Mouse (Mus musculus) embryonic facial prominence, embryonic 12.5 days (tissue): ENCODE measurements around the gene Tor3a. TPM values are rescaled to one million over a fixed set of nuclear protein-coding genes. Genes with fewer than 3 reads are reported as not detected.
A peak's percentile ranks its signal among the peaks of the same experiment; 100 is the strongest.

Experiments
- ATAC-seq: fragments of 200-750 bp; cut with Nextera tagmentation; 2 replicates; pipeline ENCODE4 v1.8.0; 2017; ENCODE audit not compliant: insufficient number of reproducible peaks, insufficient read depth, low FRiP score, low TSS enrichment
- H3K27ac ChIP-seq: fragments of 300-500 bp; sonication (generic); 2 replicates; pipeline ENCODE4 v1.5.1; 2016; ENCODE audit warnings: mild to moderate bottlenecking
- H3K27me3 ChIP-seq: fragments of 300-500 bp; sonication (generic); 2 replicates; pipeline ENCODE4 v1.6.1; 2016; ENCODE audit warnings: mild to moderate bottlenecking, moderate library complexity
- H3K36me3 ChIP-seq: fragments of 300-500 bp; sonication (generic); 2 replicates; pipeline ENCODE4 v1.6.1; 2016; ENCODE audit warnings: mild to moderate bottlenecking
- H3K4me1 ChIP-seq: fragments of 300-500 bp; sonication (generic); 2 replicates; pipeline ENCODE4 v1.6.1; 2016
- H3K4me2 ChIP-seq: fragments of 300-500 bp; sonication (generic); replicated peaks from 2 replicates; pipeline ENCODE4 v1.6.1; 2016; ENCODE audit warnings: mild to moderate bottlenecking, moderate library complexity
- H3K4me3 ChIP-seq: fragments of 300-500 bp; sonication (generic); 2 replicates; pipeline ENCODE4 v1.5.1; 2016; ENCODE audit warnings: mild to moderate bottlenecking
- H3K9ac ChIP-seq: fragments of 300-500 bp; sonication (generic); 2 replicates; pipeline ENCODE4 v1.6.1; 2016; ENCODE audit warnings: mild to moderate bottlenecking, moderate library complexity
- H3K9me3 ChIP-seq: fragments of 300-500 bp; sonication (generic); 2 replicates; pipeline ENCODE4 v1.6.1; 2016; ENCODE audit warnings: mild to moderate bottlenecking, moderate library complexity
- WGBS: fragments of 180-500 bp; shearing (Covaris S2); methylation state at CpG from one replicate; pipeline ENCODE4 v1.1.7; 2016; 5-methylcytosine and 5-hydroxymethylcytosine counted together
- polyA plus RNA-seq: library from polyadenylated mRNA; unstranded; fragments of >200 nt; fragmentation: Nextera tagmentation; extraction: Ambion mirVana; gene quantifications from 2 replicates; pipeline ENCODE4 v1.2.1, GENCODE M21; 2016

Gene Tor3a
- 4.2 and 5.2 TPM in 2 replicates for polyA plus RNA-seq

GRCm38 (mm10) chr1:156674195-156675000 lies at the start of gene Tor3a:
Tor3a (minus strand) TSS chr1:156674356.
- Histone ChIP-seq H3K9ac (peak within 1 kb of the TSS; percentile 59), H3K9me3 (no peaks in the 10 kb centered on the region), H3K27ac (no peak within 1 kb of the TSS), H3K27me3 (peaks cover 6% of the 10 kb centered on the region; the same call in 1 of the 2 replicates), H3K4me3 (peak within 1 kb of the TSS; percentile 55), H3K4me2 (peak within 1 kb of the TSS; percentile 99), H3K4me1 (peaks cover 10% of the 10 kb centered on the region; the same call in 1 of the 2 replicates), H3K36me3 (peaks cover under 1% of the 10 kb centered on the region; the same call in 1 of the 2 replicates)
- WGBS = 7% methylated on average over 37 of the region's 37 CpGs
- ATAC-seq = 0 out of 2 replicates have a peak, but pooled peaks have one; percentile 43

- Histone ChIP-seq H3K36me3 (no peaks in the 10 kb centered on the region), H3K4me2 (no peak overlapping the region), H3K4me1 (no peaks in the 10 kb centered on the region; the same call in 1 of the 2 replicates), H3K9ac (no peak overlapping the region), H3K4me3 (no peak overlapping the region), H3K9me3 (no peaks in the 10 kb centered on the region), H3K27me3 (no peaks in the 10 kb centered on the region), H3K27ac (no peak overlapping the region)
- no peak for ATAC-seq
- 38% methylated on average over 6 of the region's 6 CpGs for WGBS
These were observed 47.9 kb upstream of the Tor3a start for GRCm38 (mm10) chr1:156722089-156722488.

GRCm38 (mm10) chr1:156720046-156720445 lies 45.9 kb upstream of the Tor3a start:
- no peaks in the 10 kb centered on the region; the same call in 1 of the 2 replicates for H3K4me1 ChIP-seq
- peak overlapping the region; percentile 63; the same call in 1 of the 2 replicates for H3K4me2 ChIP-seq
- H3K36me3 ChIP-seq = no peaks in the 10 kb centered on the region
- H3K9me3 ChIP-seq = no peaks in the 10 kb centered on the region
- H3K9ac ChIP-seq = no peak overlapping the region
- H3K27me3 ChIP-seq = no peaks in the 10 kb centered on the region
- ATAC-seq = no peak
- WGBS = 56% methylated on average over 4 of the region's 4 CpGs
- no peak overlapping the region for H3K4me3 ChIP-seq
- no peak overlapping the region for H3K27ac ChIP-seq

GRCm38 (mm10) chr1:156718950-156719805 lies 45.0 kb upstream of the Tor3a start, which contains the start of gene Fam20b:
Fam20b (minus strand) TSS chr1:156719086.
- Histone ChIP-seq H3K27me3 (no peaks in the 10 kb centered on the region), H3K4me2 (peak within 1 kb of the TSS; percentile 63), H3K27ac (peak within 1 kb of the TSS; percentile 89), H3K9ac (peak within 1 kb of the TSS; percentile 82), H3K36me3 (no peaks in the 10 kb centered on the region), H3K9me3 (no peaks in the 10 kb centered on the region), H3K4me3 (peak within 1 kb of the TSS; percentile 87), H3K4me1 (no peaks in the 10 kb centered on the region; the same call in 1 of the 2 replicates)
- under 1% methylated on average over 43 of the region's 47 CpGs for WGBS
- ATAC-seq = peak; percentile 96

GRCm38 (mm10) chr1:156718286-156718949 lies 44.3 kb upstream of the Tor3a start:
- Histone ChIP-seq H3K9ac (peak overlapping the region; percentile 82), H3K4me3 (peak overlapping the region; percentile 87), H3K27ac (peak overlapping the region; percentile 89), H3K4me1 (no peaks in the 10 kb centered on the region; the same call in 1 of the 2 replicates), H3K36me3 (no peaks in the 10 kb centered on the region), H3K9me3 (no peaks in the 10 kb centered on the region), H3K27me3 (no peaks in the 10 kb centered on the region), H3K4me2 (peak overlapping the region; percentile 63)
- WGBS = under 1% methylated on average over 54 of the region's 73 CpGs
- peak; percentile 81 for ATAC-seq

GRCm38 (mm10) chr1:156717751-156718285 lies 43.7 kb upstream of the Tor3a start:
- Histone ChIP-seq H3K9me3 (no peaks in the 10 kb centered on the region), H3K36me3 (no peaks in the 10 kb centered on the region), H3K4me3 (peak overlapping the region; percentile 87), H3K27me3 (no peaks in the 10 kb centered on the region), H3K4me1 (no peaks in the 10 kb centered on the region; the same call in 1 of the 2 replicates), H3K9ac (peak overlapping the region; percentile 82), H3K27ac (no peak overlapping the region), H3K4me2 (peak overlapping the region; percentile 63)
- 15% methylated on average over 13 of the region's 13 CpGs for WGBS
- ATAC-seq = no peak

- Histone ChIP-seq H3K9ac (no peak overlapping the region), H3K9me3 (no peaks in the 10 kb centered on the region), H3K36me3 (no peaks in the 10 kb centered on the region)
These were observed 42.5 kb upstream of the Tor3a start for GRCm38 (mm10) chr1:156716681-156717080.

GRCm38 (mm10) chr1:156710472-156711098 lies 36.4 kb upstream of the Tor3a start:
- 67% methylated on average over 10 of the region's 10 CpGs for WGBS
- Histone ChIP-seq H3K9ac (no peak overlapping the region), H3K9me3 (no peaks in the 10 kb centered on the region), H3K4me1 (peaks cover 6% of the 10 kb centered on the region), H3K36me3 (peaks cover 4% of the 10 kb centered on the region; the same call in 1 of the 2 replicates), H3K4me2 (no peak overlapping the region), H3K27ac (no peak overlapping the region; the same call in 1 of the 2 replicates), H3K4me3 (no peak overlapping the region), H3K27me3 (no peaks in the 10 kb centered on the region)
- ATAC-seq = no peak

More at GRCm38 (mm10) chr1:156716681-156717080, 42.5 kb upstream of the Tor3a start:
- H3K4me1 ChIP-seq = no peaks in the 10 kb centered on the region; the same call in 1 of the 2 replicates
- no peak for ATAC-seq
- H3K4me2 ChIP-seq = no peak overlapping the region
- H3K27me3 ChIP-seq = no peaks in the 10 kb centered on the region
- WGBS = 91% methylated on average over 6 of the region's 6 CpGs
- no peak overlapping the region for H3K4me3 ChIP-seq
- H3K27ac ChIP-seq = no peak overlapping the region

GRCm38 (mm10) chr1:156708672-156709071 lies 34.5 kb upstream of the Tor3a start:
- Histone ChIP-seq H3K27ac (no peak overlapping the region), H3K4me1 (peaks cover 6% of the 10 kb centered on the region), H3K4me3 (no peak overlapping the region), H3K9ac (no peak overlapping the region), H3K4me2 (no peak overlapping the region), H3K27me3 (no peaks in the 10 kb centered on the region), H3K36me3 (peaks cover 21% of the 10 kb centered on the region), H3K9me3 (no peaks in the 10 kb centered on the region)
- 90% methylated on average over 3 of the region's 3 CpGs for WGBS
- ATAC-seq = no peak

GRCm38 (mm10) chr1:156705696-156706285 lies 31.6 kb upstream of the Tor3a start:
- Histone ChIP-seq H3K4me3 (no peak overlapping the region), H3K27me3 (no peaks in the 10 kb centered on the region), H3K36me3 (peaks cover 44% of the 10 kb centered on the region), H3K4me2 (no peak overlapping the region), H3K27ac (no peak overlapping the region), H3K4me1 (peaks cover 2% of the 10 kb centered on the region), H3K9ac (no peak overlapping the region), H3K9me3 (no peaks in the 10 kb centered on the region)
- WGBS = 71% methylated on average over 10 of the region's 10 CpGs
- ATAC-seq = no peak
